Mouse (Mus musculus) layer of hippocampus, postnatal 10 days (tissue): ENCODE results near the gene Smoc2. TPM values are rescaled to one million over a fixed set of nuclear protein-coding genes. Genes with fewer than 3 reads are reported as not detected.

Experiments used
- DNase-seq, 2 experiments: peaks; one replicate each; pipeline ENCODE4 v3.0.0; 2021; ENCODE audit warnings: low spot score in 2 of 2
- long read RNA-seq: library from polyadenylated mRNA; stranded (forward); transcript quantifications from one replicate; pipeline ENCODE4 v2.0.0, GENCODE M21; 2023
- total RNA-seq, 2 experiments: library from RNA; stranded (reverse); gene quantifications; 2 replicates each; pipeline ENCODE4 v1.2.3; 2021

The Smoc2 gene
- 10 to 100 TPM in 1 of 2 experiments, 1 to 10 TPM in 1; 9.4 to 10.1 TPM for total RNA-seq
- long read RNA-seq, transcript Smoc2-201 (13 exons, 2,832 nt), result major isoform, 9 of 10 reads
- long read RNA-seq, partial matches to known transcripts, result 0 of 10 reads
- long read RNA-seq, other reads (novel, unspliced or antisense), result 1 of 10 reads

- DNase-seq, result peak; percentile 12 to 42
Observed at GRCm38 (mm10) chr17:14279177-14279965, at the start of gene Smoc2. Gene Smoc2, plus strand, starts transcription at chr17:14279506.

- no peak for DNase-seq
Observed at GRCm38 (mm10) chr17:14230698-14231430, 48.4 kb upstream of the Smoc2 start.

GRCm38 (mm10) chr17:14232629-14233028 is 46.7 kb upstream of the Smoc2 start:
- DNase-seq, result peak; percentile 81 to 88

GRCm38 (mm10) chr17:14233658-14234057 is 45.6 kb upstream of the Smoc2 start:
- no peak for DNase-seq

- DNase-seq, result no peak
Observed at GRCm38 (mm10) chr17:14234774-14235389, 44.4 kb upstream of the Smoc2 start.

- DNase-seq, result no peak
Observed at GRCm38 (mm10) chr17:14237134-14237533, 42.2 kb upstream of the Smoc2 start.

- no peak for DNase-seq
Observed at GRCm38 (mm10) chr17:14239960-14240359, 39.3 kb upstream of the Smoc2 start.

- no peak for DNase-seq
Observed at GRCm38 (mm10) chr17:14242634-14243033, 36.7 kb upstream of the Smoc2 start.

- peak; percentile 28 to 51 for DNase-seq
Observed at GRCm38 (mm10) chr17:14244195-14244965, 34.9 kb upstream of the Smoc2 start.

GRCm38 (mm10) chr17:14246266-14246665 is 33.0 kb upstream of the Smoc2 start:
- DNase-seq, result no peak

- DNase-seq, result peak in 1 of 2 experiments; percentile 49
Observed at GRCm38 (mm10) chr17:14247931-14248330, 31.4 kb upstream of the Smoc2 start.

GRCm38 (mm10) chr17:14249595-14249994 is 29.7 kb upstream of the Smoc2 start:
- no peak for DNase-seq

- DNase-seq, result no peak
Observed at GRCm38 (mm10) chr17:14250401-14250800, 28.9 kb upstream of the Smoc2 start.

- DNase-seq, result no peak
Observed at GRCm38 (mm10) chr17:14252456-14252855, 26.9 kb upstream of the Smoc2 start.

- no peak for DNase-seq
Observed at GRCm38 (mm10) chr17:14254616-14255015, 24.7 kb upstream of the Smoc2 start.

- no peak for DNase-seq
Observed at GRCm38 (mm10) chr17:14257799-14258520, 21.3 kb upstream of the Smoc2 start.

- DNase-seq, result no peak
Observed at GRCm38 (mm10) chr17:14258906-14259305, 20.4 kb upstream of the Smoc2 start.

- DNase-seq, result no peak
Observed at GRCm38 (mm10) chr17:14260966-14261365, 18.3 kb upstream of the Smoc2 start.

- no peak for DNase-seq
Observed at GRCm38 (mm10) chr17:14262217-14262616, 17.1 kb upstream of the Smoc2 start.

GRCm38 (mm10) chr17:14268001-14268400 is 11.3 kb upstream of the Smoc2 start:
- no peak for DNase-seq
